9 mouse cellular contexts compared by ENCODE assay signal in genomic region chr17:31434825-31435325, GRCm38 (mm10). TPM values are rescaled to one million over a fixed set of nuclear protein-coding genes. Genes with fewer than 3 reads are reported as not detected.
A peak's percentile ranks its signal among the peaks of the same experiment; 100 is the strongest.
DNase-seq lines count a peak whose midpoint lies in the region; ATAC-seq and TF ChIP-seq lines count a peak whose summit lies in the region.
"Had no signal": no experiment of that assay in that cellular context is flagged by ENCODE, and none has a peak within 500 bp of the region (broad histone marks: within the 10 kb centered on the region; RNA-seq: fewer than 3 reads in every experiment).

No protein-coding gene starts in this region.

- H3K36me3 ChIP-seq in heart, postnatal 0 days (replicated peaks; ENCODE audit: control insufficient read depth, insufficient read depth, low read length) = no peaks in the 10 kb centered on the region
- H3K36me3 ChIP-seq in hindbrain, embryonic 15.5 days = peaks cover 4% of the 10 kb centered on the region; the same call in 1 of the 2 replicates
- no peaks in the 10 kb centered on the region for H3K36me3 ChIP-seq in myocyte (ENCODE audit: control insufficient read depth, insufficient read depth)

- WGBS in heart, postnatal 0 days = 30% methylated on average over 8 of the region's 8 CpGs
- 8% methylated on average over 8 of the region's 8 CpGs for WGBS in hindbrain, embryonic 15.5 days

- H3K27ac ChIP-seq in heart, postnatal 0 days (ENCODE audit: low read depth) = peak overlapping the region; percentile 27; the same call in 1 of the 2 replicates
- H3K27ac ChIP-seq in hindbrain, embryonic 15.5 days (replicated peaks) = peak overlapping the region; percentile 45; the same call in 1 of the 2 replicates

- peak overlapping the region; percentile 31; the same call in 1 of the 2 replicates for H3K4me2 ChIP-seq in heart, postnatal 0 days (ENCODE audit: low read depth, low read length)
- peak overlapping the region; percentile 27; the same call in 1 of the 2 replicates for H3K4me2 ChIP-seq in hindbrain, embryonic 15.5 days
- peak overlapping the region; percentile 25 for H3K4me2 ChIP-seq in myocyte (ENCODE audit: low read depth)

- no peaks in the 10 kb centered on the region for H3K79me2 ChIP-seq in myocyte (ENCODE audit: control insufficient read depth, insufficient read depth)

- no peak for TF ChIP-seq POLR2A in myocyte (IDR thresholded peaks at IDR 0.05; ENCODE audit: insufficient read length, low read depth)

- TF ChIP-seq EP300 in heart, postnatal 0 days (IDR thresholded peaks at IDR 0.05; ENCODE audit: low read depth) = no peak

- H3K4me1 ChIP-seq in heart, postnatal 0 days (ENCODE audit: control insufficient read depth, insufficient read depth) = 0 out of 2 replicates have a peak, but pooled peaks cover 6% of the 10 kb centered on the region
- H3K4me1 ChIP-seq in hindbrain, embryonic 15.5 days (replicated peaks) = peaks cover 28% of the 10 kb centered on the region

- H3K9ac ChIP-seq in heart, postnatal 0 days (replicated peaks; ENCODE audit: low read depth, low read length) = no peak overlapping the region
- no peak overlapping the region for H3K9ac ChIP-seq in hindbrain, embryonic 15.5 days

- ATAC-seq in heart, postnatal 0 days (ENCODE audit: insufficient read depth, low read depth) = no peak
- ATAC-seq in hindbrain, embryonic 15.5 days (ENCODE audit: low FRiP score, low read depth) = no peak
- no peak for ATAC-seq in granulocyte monocyte progenitor cell, adult 5-6 weeks (replicated peaks; ENCODE audit: poor library complexity, severe bottlenecking)

- 0 out of 2 replicates have a peak overlapping the region, but pooled peaks have one; percentile 2 for H3K4me3 ChIP-seq in heart, postnatal 0 days (ENCODE audit: low read depth, low read length)
- H3K4me3 ChIP-seq in hindbrain, embryonic 15.5 days = no peak overlapping the region
- no peak overlapping the region for H3K4me3 ChIP-seq in myocyte

- no peaks in the 10 kb centered on the region for H3K9me3 ChIP-seq in heart, postnatal 0 days (replicated peaks; ENCODE audit: control insufficient read depth, low read length)
- H3K9me3 ChIP-seq in hindbrain, embryonic 15.5 days = no peaks in the 10 kb centered on the region

- DNase-seq in heart, postnatal 0 days (ENCODE audit: low spot score) = no peak
- no peak for DNase-seq in heart, adult 11 months
- DNase-seq in embryo, embryonic 10.5 days (ENCODE audit: low spot score) = peak; percentile 34
- no peak for DNase-seq in adrenal gland, adult 18-20 months (ENCODE audit: low spot score in 2 of 2)
- no peak for DNase-seq in B cell, adult 2 months

- 0 out of 2 replicates have a peak, but pooled peaks cover 3% of the 10 kb centered on the region for H3K27me3 ChIP-seq in heart, postnatal 0 days (ENCODE audit: control insufficient read depth, insufficient read depth, low read length)
- H3K27me3 ChIP-seq in hindbrain, embryonic 15.5 days = no peaks in the 10 kb centered on the region
- H3K27me3 ChIP-seq in myocyte (ENCODE audit: control insufficient read depth, insufficient read depth, insufficient read length) = peaks cover 2% of the 10 kb centered on the region

- H3ac ChIP-seq in myocyte (ENCODE audit: control insufficient read depth, insufficient read length) = no peak overlapping the region

- no peak for TF ChIP-seq CTCF in heart, postnatal 0 days (IDR thresholded peaks at IDR 0.05; ENCODE audit: low read depth)

TF ChIP-seq in myocyte, 11 proteins besides CTCF, POLR2A, EP300 and RAD21:
- TF ChIP-seq SRF (IDR thresholded peaks at IDR 0.05; ENCODE audit: control insufficient read depth, insufficient read length, low read depth) (no peak), REST (IDR thresholded peaks at IDR 0.05; ENCODE audit: insufficient read depth, insufficient read length) (no peak), E2F4 (IDR thresholded peaks at IDR 0.05; ENCODE audit: insufficient read depth) (no peak)

RNA-seq across cellular contexts. Expression of gene Pde9a, which starts 48.9 kb away (rescaled TPM):
- 2.6 and 19.5 TPM in 2 replicates for total RNA-seq in heart, postnatal 0 days (2014; rRNA removed; ENCODE audit: low replicate concordance)
- polyA plus RNA-seq in heart, postnatal 0 days (2015; fragmentation: Nextera tagmentation; extraction: Ambion mirVana) = 5.7 and 6.6 TPM in 2 replicates
- polyA plus RNA-seq in hindbrain, embryonic 15.5 days (2015; fragmentation: Nextera tagmentation; extraction: Ambion mirVana) = 28.1 and 34.2 TPM in 2 replicates
- polyA plus RNA-seq in myocyte (2012; fragmentation: generic; extraction: Trizol) = 0.14 TPM
- total RNA-seq in adrenal gland, adult 18-20 months (2021) = 1 to 10 TPM; 1.9 to 2.6 TPM
- total RNA-seq in granulocyte monocyte progenitor cell, adult 5-6 weeks (2014; fragmentation: Nextera tagmentation) = 1.4 TPM in 1 of 2 replicates, not detected in the other
- not detected in 2 replicates for total RNA-seq in granulocyte monocyte progenitor cell, adult 5-6 weeks (2017)
- total RNA-seq: CH12.LX had no signal
